Mouse (Mus musculus): ENCODE data around the gene Alb.
A peak's percentile ranks its signal among the peaks of the same experiment; 100 is the strongest.

Alb gene

GRCm38 (mm10) chr5:90492440-90492839 lies 31.7 kb downstream of the Alb start:
- DNase-seq (ENCODE audit: low read depth, low spot score): peak; percentile 9

GRCm38 (mm10) chr5:90494308-90494707 lies 33.6 kb downstream of the Alb start:
- no peak for DNase-seq (ENCODE audit: low read depth, low spot score)

DNA sequence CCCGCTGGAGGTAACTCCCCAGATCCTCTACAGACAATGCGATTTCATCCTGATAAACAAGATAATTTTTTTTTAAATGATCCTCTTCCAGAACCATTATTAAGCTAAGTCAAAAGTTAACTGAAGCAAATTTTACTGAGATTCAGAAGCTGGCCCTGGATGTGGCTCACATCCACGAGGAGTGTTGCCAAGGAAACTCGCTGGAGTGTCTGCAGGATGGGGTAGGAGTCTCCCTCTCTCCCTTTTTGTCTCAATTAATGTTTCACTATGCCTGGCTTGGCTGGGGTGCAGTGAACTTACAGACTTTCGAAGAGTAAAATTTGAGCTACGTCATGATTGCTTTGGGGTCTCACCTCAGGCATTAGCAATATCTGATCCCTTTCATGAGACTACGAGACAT lies 38.8 kb downstream of the Alb start:
- DNase-seq (ENCODE audit: low read depth, low spot score): no peak

DNA sequence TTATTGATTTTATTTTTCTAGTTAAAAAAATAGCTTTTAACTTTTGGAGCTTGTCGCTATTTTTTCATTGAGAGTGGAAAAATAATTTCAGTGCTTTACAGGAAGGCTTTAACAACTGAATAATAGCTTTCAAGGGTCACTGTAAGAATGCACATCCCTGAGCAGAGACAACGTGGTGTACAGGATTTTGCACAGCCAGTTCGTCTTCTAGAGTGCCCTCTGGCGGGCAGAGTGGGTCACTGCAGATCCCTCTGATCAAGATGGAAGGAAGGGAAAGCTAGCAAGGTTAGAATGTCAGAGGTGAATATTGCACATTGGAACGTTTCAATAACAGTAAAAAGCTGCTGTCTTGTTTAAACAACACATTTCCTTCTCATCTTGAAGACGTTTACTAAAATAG lies 40.0 kb downstream of the Alb start:
- DNase-seq (ENCODE audit: low read depth, low spot score): peak; percentile 77

- DNase-seq (ENCODE audit: low read depth, low spot score): no peak
These were observed 41.1 kb downstream of the Alb start for GRCm38 (mm10) chr5:90501752-90502151.

DNA sequence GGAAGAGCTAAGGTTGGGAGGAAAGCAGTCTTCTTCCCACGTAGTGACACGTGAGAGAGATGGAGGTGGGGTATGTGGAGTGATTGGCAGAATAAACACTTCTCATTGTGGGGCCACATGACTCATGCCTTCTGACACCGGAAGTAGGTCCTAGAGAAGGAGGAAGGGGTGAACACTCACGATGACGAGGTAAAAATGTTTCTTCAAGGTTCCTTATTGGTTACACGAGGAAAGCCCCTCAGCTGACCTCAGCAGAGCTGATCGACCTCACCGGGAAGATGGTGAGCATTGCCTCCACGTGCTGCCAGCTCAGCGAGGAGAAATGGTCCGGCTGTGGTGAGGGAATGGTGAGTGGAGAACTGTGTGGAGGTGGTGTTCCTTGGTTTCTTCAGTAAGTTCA lies 44.0 kb downstream of the Alb start:
- DNase-seq (ENCODE audit: low read depth, low spot score): no peak

GRCm38 (mm10) chr5:90506507-90506906 lies 45.8 kb downstream of the Alb start:
- no peak for DNase-seq (ENCODE audit: low read depth, low spot score)

GRCm38 (mm10) chr5:90507411-90507949 lies 46.8 kb downstream of the Alb start:
- DNase-seq (ENCODE audit: low read depth, low spot score): peak; percentile 53

GRCm38 (mm10) chr5:90509828-90510592 lies 49.3 kb downstream of the Alb start:
- no peak for DNase-seq (ENCODE audit: low read depth, low spot score)

- no peak for DNase-seq (ENCODE audit: low read depth, low spot score)
These were observed 51.7 kb downstream of the Alb start for GRCm38 (mm10) chr5:90512288-90512955.

DNA sequence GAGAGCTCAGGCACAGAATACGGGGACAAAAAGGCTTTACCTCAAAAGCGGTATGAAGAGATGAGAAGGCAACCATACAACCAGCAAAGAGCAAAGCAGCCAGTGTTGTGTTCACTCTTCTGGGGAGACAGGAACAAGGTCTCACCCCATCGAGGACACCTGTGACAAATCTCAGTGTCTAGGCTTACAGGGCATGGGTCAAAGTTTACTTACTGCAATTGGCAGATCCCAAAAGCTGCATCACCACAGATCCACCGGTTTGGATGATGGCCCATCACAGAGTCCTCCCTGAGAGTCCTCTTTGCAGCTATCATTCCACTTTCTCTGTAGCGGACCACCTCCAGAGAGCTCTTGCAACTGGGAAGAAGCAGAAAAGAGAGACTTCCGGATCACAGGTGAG lies 54.9 kb downstream of the Alb start:
- no peak for DNase-seq (ENCODE audit: low read depth, low spot score)

DNA sequence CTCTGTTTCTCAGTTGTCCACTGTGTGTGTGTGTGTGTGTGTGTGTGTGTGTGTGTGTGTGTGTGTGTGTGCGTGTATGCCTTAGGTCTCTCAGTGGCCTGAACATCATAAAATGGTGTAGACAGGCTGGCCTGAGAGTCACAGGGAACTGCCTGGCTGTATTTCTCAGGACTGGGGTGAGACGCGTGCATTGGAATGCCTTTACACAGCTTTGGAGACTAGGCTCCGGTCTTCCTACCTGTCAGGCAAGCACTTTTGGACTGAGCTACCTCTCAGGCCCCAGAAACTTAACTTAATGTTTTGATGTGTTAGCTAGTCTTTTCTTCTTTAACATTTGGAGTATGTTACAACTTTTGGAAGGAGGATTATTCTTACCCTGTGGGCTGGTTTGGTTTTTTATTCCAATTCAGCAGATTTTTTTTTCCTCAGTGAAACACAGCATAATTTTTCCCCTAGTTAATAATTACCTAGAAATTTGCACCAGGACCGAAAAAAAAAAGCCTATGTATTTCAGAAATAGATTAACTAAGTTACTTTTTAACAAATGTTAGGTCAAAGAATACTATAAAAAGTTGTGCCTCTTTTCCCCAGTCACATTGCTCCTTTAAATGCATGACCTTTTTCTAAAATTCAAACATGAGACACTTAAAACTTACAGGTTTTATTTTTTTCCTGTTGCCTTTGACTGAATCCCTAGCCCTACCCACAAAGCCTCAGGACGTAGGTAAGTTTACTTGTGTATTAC lies 57.8 kb downstream of the Alb start, which contains the start of gene Afm:
Afm (plus strand) TSS at position 577 of the 745 bp plus-strand sequence.
- no peak for DNase-seq (ENCODE audit: low read depth, low spot score)
